Mouse (Mus musculus) stomach, embryonic 14.5 days (tissue): ENCODE measurements at regions not wholly inside any gene's neighbourhood (a gene's known extent, or its start where the extent isn't known, plus 50 kb on each side); places are given as distances from the start of the nearest gene placed in this dataset.

Source experiments
- ATAC-seq: fragments of 200-750 bp; cut with Nextera tagmentation; 2 replicates; pipeline ENCODE4 v1.8.0; 2017; ENCODE audit warnings: low read depth, moderate TSS enrichment; ENCODE audit not compliant: insufficient number of reproducible peaks, insufficient read depth, low FRiP score
- H3K27ac ChIP-seq: fragments of 300-500 bp; sonication (generic); 2 replicates; pipeline ENCODE4 v1.5.1; 2014; ENCODE audit warnings: mild to moderate bottlenecking, low read length, moderate library complexity, mixed read lengths
- H3K27me3 ChIP-seq: fragments of 300-500 bp; sonication (generic); 2 replicates; pipeline ENCODE4 v1.6.1; 2014; ENCODE audit warnings: low read length, control low read depth, mixed read lengths; ENCODE audit not compliant: control insufficient read depth, insufficient read depth
- H3K36me3 ChIP-seq: fragments of 300-500 bp; sonication (generic); 2 replicates; pipeline ENCODE4 v1.6.1; 2014; ENCODE audit warnings: mild to moderate bottlenecking, control low read depth, low read length, moderate library complexity, mixed read lengths; ENCODE audit not compliant: control insufficient read depth, insufficient read depth
- H3K4me1 ChIP-seq: fragments of 300-500 bp; sonication (generic); 2 replicates; pipeline ENCODE4 v1.6.1; 2014; ENCODE audit warnings: low read length, control low read depth, mixed read lengths; ENCODE audit not compliant: control insufficient read depth, insufficient read depth
- H3K4me2 ChIP-seq: fragments of 300-500 bp; sonication (generic); replicated peaks from 2 replicates; pipeline ENCODE4 v1.6.1; 2014; ENCODE audit warnings: low read depth, low read length, control low read depth
- H3K4me3 ChIP-seq: fragments of 300-500 bp; sonication (generic); 2 replicates; pipeline ENCODE4 v1.5.1; 2014; ENCODE audit warnings: low read depth, low read length, control low read depth
- H3K9ac ChIP-seq: fragments of 300-500 bp; sonication (generic); replicated peaks from 2 replicates; pipeline ENCODE4 v1.6.1; 2014; ENCODE audit warnings: low read depth, mild to moderate bottlenecking, control low read depth, low read length, moderate library complexity, mixed read lengths
- H3K9me3 ChIP-seq: fragments of 300-500 bp; sonication (generic); 2 replicates; pipeline ENCODE4 v1.6.1; 2016; ENCODE audit warnings: low read depth, low read length, control low read depth; ENCODE audit not compliant: control insufficient read depth
- WGBS: fragments of 180-500 bp; shearing (Covaris S2); extraction: QIAGEN DNeasy Blood & Tissue Kit; methylation state at CpG from one replicate; pipeline ENCODE4 v1.1.7; 2014; 5-methylcytosine and 5-hydroxymethylcytosine counted together

DNA sequence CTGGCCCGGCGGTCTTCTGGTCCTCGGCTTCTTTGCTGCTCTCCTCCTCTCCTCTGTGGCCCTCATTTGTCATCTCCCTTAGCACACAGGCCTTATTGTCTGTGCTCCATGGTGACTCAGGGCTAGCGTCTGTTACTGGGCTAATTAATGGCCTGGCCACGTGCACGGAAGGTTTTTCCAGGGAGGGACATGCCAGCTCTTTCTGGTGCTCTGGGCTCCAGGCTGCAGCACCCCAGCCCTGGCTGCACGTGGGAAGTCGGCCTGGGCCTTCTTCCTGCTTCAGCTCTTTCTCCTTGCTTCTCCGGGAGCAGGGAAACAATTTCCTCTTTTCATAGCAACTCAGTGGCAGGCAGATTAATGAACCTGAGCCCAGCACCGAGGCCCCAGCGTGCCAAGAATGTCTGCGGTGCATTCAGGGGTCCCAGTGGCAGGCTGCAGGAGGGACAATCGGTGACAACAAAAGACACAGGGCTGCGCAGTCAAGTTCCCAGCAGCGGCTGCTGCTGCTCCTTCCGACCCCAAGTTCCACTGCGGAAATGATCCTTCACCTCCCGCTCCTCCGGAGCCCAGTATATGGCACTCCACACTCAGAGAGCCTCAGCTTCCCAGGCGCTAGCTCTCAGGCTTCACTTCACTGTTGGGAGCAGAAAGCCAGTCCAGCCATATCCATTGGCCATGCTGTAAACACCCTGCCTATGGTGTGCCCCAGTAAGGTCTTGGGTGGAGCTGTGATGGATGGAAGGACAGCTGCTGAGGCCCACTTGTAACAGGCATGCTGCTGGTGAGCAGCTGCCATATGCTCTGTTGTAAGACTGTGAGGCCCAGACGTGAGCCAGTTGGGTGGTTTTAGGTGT lies 257.3 kb upstream of the Habp2 start:
- peak; percentile 53; the same call in 1 of the 2 replicates for ATAC-seq
- no peak overlapping the region for H3K4me2 ChIP-seq
- peak overlapping the region; percentile 74; the same call in 1 of the 2 replicates for H3K27ac ChIP-seq
- peaks cover 6% of the 10 kb centered on the region; the same call in 1 of the 2 replicates for H3K9me3 ChIP-seq
- 18% methylated on average over 21 of the region's 21 CpGs for WGBS
- no peak overlapping the region for H3K9ac ChIP-seq
- H3K36me3 ChIP-seq: no peaks in the 10 kb centered on the region
- H3K4me3 ChIP-seq: no peak overlapping the region
- peaks cover 13% of the 10 kb centered on the region for H3K4me1 ChIP-seq
- no peaks in the 10 kb centered on the region for H3K27me3 ChIP-seq

DNA sequence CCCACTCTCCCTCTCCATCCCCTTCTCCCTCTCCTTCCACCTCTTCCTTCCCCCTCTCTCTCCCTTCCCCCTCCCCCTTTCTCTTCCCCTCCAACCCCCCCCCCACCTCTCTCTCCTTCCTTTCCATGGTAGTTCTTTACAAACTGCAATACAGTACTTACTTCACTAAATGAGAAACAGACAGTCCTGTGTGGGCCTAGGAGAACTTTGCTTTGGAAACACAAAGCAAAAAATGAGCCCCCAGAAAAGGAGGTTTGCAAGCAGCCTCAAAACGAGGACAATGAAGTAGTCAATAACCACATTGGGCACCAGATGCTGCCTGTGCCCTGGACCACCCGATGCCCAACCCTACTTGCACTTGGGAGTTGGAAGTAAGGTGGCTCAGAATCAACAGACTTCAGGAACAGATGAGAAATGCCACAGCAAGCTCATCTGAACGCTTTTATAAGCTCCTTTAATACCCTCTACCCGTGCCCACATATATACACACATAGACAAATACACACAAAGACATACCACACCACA lies 256.5 kb upstream of the Habp2 start:
- H3K36me3 ChIP-seq: no peaks in the 10 kb centered on the region
- 69% methylated on average over 4 of the region's 4 CpGs for WGBS
- H3K9ac ChIP-seq: no peak overlapping the region
- no peak overlapping the region for H3K4me3 ChIP-seq
- 0 out of 2 replicates have a peak overlapping the region, but pooled peaks have one; percentile 10 for H3K27ac ChIP-seq
- no peaks in the 10 kb centered on the region for H3K27me3 ChIP-seq
- peaks cover 6% of the 10 kb centered on the region; the same call in 1 of the 2 replicates for H3K9me3 ChIP-seq
- no peak overlapping the region for H3K4me2 ChIP-seq
- peaks cover 13% of the 10 kb centered on the region for H3K4me1 ChIP-seq
- no peak for ATAC-seq

DNA sequence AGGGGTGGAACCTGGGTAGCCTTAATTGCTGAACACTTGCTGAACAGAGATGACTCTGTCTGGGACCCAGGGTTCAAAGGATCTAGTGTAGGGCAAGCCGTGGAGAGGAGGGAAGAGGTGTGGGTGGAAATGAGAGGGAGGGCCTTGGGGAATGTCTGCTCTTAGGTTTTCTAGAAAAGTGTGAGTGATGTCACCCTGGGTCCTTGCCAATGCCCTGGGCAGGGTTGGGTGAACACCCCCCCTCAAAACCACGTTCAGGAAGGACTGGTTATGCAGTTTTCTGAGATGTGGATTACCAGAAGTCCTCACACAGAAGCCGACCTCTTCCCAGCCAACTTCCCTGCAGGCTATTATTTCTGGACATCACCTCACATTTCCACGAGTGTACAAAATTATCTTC lies 252.4 kb upstream of the Habp2 start:
- ATAC-seq: no peak
- 61% methylated on average over 4 of the region's 4 CpGs for WGBS
- no peak overlapping the region for H3K27ac ChIP-seq

DNA sequence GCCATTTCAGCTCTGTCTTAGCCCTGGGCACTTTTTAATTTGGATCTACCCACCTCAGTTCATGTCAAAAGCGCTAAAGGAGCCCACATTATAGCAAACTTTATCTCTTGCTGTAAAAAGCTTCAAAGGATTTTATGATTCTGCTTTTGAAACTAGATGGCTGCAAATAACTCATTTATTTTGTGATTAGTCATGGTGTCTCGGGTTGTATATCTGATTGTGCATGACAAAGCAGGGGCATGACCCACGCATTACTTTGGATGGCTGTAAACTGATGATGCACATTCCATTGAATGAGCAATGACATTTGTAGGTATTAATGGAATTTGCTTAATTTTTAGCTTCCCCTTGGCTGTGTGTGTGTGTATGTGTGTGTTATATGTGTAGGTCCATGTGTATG lies 249.4 kb upstream of the Habp2 start:
- H3K27ac ChIP-seq: no peak overlapping the region
- WGBS: 82% methylated on average over 3 of the region's 3 CpGs
- no peak for ATAC-seq

More for the DNA sequence above, 252.4 kb upstream of the Habp2 start:
- Histone ChIP-seq H3K9ac (no peak overlapping the region), H3K36me3 (no peaks in the 10 kb centered on the region), H3K9me3 (no peaks in the 10 kb centered on the region), H3K4me2 (no peak overlapping the region), H3K4me3 (no peak overlapping the region), H3K4me1 (peaks cover 6% of the 10 kb centered on the region), H3K27me3 (no peaks in the 10 kb centered on the region)

GRCm38 (mm10) chr19:56039091-56040004 lies 247.6 kb upstream of the Habp2 start:
- no peaks in the 10 kb centered on the region for H3K27me3 ChIP-seq
- no peaks in the 10 kb centered on the region for H3K4me1 ChIP-seq
- H3K9ac ChIP-seq: no peak overlapping the region
- 76% methylated on average over 17 of the region's 17 CpGs for WGBS
- H3K36me3 ChIP-seq: no peaks in the 10 kb centered on the region
- H3K9me3 ChIP-seq: no peaks in the 10 kb centered on the region
- H3K4me3 ChIP-seq: no peak overlapping the region
- H3K27ac ChIP-seq: no peak overlapping the region
- no peak for ATAC-seq
- no peak overlapping the region for H3K4me2 ChIP-seq

More for the DNA sequence above, 249.4 kb upstream of the Habp2 start:
- Histone ChIP-seq H3K9me3 (no peaks in the 10 kb centered on the region), H3K4me3 (no peak overlapping the region), H3K27me3 (no peaks in the 10 kb centered on the region), H3K4me1 (no peaks in the 10 kb centered on the region), H3K9ac (no peak overlapping the region), H3K36me3 (no peaks in the 10 kb centered on the region), H3K4me2 (no peak overlapping the region)

DNA sequence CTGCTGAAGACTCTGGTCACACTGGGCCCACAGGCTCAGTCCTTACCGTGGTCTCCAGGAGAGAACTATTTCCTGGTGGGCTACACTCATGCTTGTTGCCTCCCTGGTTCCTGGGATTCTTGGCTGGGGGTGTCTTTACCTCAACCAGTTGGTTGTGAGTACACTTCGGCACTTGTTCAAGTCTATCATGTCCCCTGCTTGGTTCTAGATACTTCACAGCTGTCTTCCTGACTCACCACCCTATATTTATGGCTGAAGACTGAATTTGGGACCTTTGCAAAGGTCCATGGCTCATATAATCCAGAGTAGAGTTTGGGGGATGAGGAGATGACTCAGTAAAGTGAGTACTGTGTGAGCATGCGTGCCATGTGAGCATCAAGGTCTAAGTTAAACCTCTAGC lies 245.0 kb upstream of the Habp2 start:
- Histone ChIP-seq H3K27ac (no peak overlapping the region), H3K4me2 (no peak overlapping the region), H3K4me3 (no peak overlapping the region), H3K36me3 (no peaks in the 10 kb centered on the region), H3K9me3 (no peaks in the 10 kb centered on the region), H3K4me1 (no peaks in the 10 kb centered on the region), H3K27me3 (no peaks in the 10 kb centered on the region), H3K9ac (no peak overlapping the region)
- WGBS: 87% methylated on average over 3 of the region's 3 CpGs
- ATAC-seq: no peak

DNA sequence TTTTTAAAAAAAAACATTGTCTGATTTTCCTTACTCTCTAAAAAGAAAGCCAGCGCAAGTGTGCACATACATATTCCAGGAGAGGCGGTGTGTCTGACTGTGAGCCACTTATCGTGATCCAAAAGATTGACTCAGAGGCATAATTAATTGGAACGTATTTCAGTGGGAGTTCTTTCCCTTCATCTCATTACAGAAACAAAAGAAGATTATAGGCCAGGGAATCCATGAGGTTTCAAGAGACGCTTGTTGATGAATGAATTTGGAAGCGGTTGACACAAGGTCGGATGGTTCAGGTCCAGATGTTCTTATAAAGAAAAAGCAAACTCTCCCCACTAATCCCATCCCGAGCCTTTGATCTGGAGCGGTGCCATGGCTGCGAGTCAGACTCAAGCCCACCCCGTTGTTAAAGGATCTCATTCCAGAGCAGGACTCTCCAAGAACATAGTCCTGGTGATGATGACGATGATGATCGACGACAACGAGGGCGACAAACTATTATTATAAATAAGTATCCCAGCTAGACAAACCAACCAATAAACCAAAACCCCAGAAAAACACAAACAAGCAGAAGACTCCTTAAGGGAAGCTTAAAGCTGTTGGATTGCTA lies 240.1 kb upstream of the Habp2 start:
- H3K4me1 ChIP-seq: no peaks in the 10 kb centered on the region
- no peak overlapping the region for H3K27ac ChIP-seq
- H3K4me2 ChIP-seq: no peak overlapping the region
- no peaks in the 10 kb centered on the region for H3K36me3 ChIP-seq
- H3K4me3 ChIP-seq: no peak overlapping the region
- 64% methylated on average over 16 of the region's 16 CpGs for WGBS
- H3K27me3 ChIP-seq: no peaks in the 10 kb centered on the region
- no peak for ATAC-seq
- no peaks in the 10 kb centered on the region for H3K9me3 ChIP-seq
- no peak overlapping the region for H3K9ac ChIP-seq

- Histone ChIP-seq H3K9me3 (no peaks in the 10 kb centered on the region), H3K27ac (no peak overlapping the region), H3K9ac (no peak overlapping the region), H3K27me3 (no peaks in the 10 kb centered on the region), H3K4me1 (no peaks in the 10 kb centered on the region), H3K4me3 (no peak overlapping the region), H3K36me3 (no peaks in the 10 kb centered on the region), H3K4me2 (no peak overlapping the region)
- ATAC-seq: no peak
- 90% methylated on average over 8 of the region's 8 CpGs for WGBS
Measured at GRCm38 (mm10) chr19:56054186-56054585, 232.8 kb upstream of the Habp2 start.
